Mouse (Mus musculus): Measurements from ENCODE around the gene Rarb. TPM values are rescaled to one million over a fixed set of nuclear protein-coding genes. Genes with fewer than 3 reads are reported as not detected.

The Rarb gene
- polyA plus RNA-seq, 1 experiment from 2014 or later, result 4.4 TPM

DNA sequence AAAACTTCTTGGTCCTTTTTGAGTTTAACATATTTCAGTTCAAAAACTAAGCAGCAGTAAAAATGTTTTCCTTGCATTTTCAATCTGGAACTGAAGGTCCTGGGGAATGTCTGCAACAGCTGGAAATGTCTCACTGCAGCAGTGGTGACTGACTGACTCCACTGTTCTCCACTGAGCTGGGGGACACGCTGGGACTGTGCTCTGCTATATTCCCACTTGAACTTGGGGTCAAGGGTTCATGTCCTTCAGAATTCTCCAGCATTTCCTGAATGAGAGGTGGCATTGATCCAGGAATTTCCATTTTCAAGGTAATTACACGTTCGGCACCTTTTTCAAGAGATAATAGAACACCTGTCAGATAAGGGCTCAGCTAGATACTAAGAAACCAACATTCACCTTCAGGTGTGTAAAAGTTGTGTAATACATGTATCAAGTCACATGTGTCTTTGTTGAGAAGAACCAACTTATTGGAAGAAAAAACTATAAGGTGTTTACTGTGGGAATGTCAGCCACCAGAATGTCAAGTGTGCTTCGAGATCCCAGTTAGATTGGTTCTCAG, 386.9 kb downstream of the Rarb start:
- Histone ChIP-seq H3K4me1 (ENCODE audit: insufficient read depth, low read depth, low read length) (no peaks in the 10 kb centered on the region), H3K36me3 (ENCODE audit: insufficient read depth, low read length) (peaks cover 10% of the 10 kb centered on the region; the same call in 1 of the 2 replicates), H3K9ac (replicated peaks; ENCODE audit: low read depth) (no peak overlapping the region), H3K4me3 (ENCODE audit: low read depth, low read length) (no peak overlapping the region), H3K27ac (ENCODE audit: low read length) (no peak overlapping the region), H3K27me3 (replicated peaks; ENCODE audit: insufficient read depth, low read length) (no peaks in the 10 kb centered on the region), H3K4me2 (replicated peaks; ENCODE audit: low read depth, low read length) (no peak overlapping the region), H3K9me3 (ENCODE audit: low read length) (no peaks in the 10 kb centered on the region)
- 42% methylated on average over 4 of the region's 4 CpGs for WGBS
- TF ChIP-seq CTCF (IDR thresholded peaks at IDR 0.05) (no peak), EP300 (IDR thresholded peaks at IDR 0.05) (no peak)
- ATAC-seq (no peak; the same call in 1 of the 2 replicates), DNase-seq (ENCODE audit: low spot score) (peak; percentile 12)

DNA sequence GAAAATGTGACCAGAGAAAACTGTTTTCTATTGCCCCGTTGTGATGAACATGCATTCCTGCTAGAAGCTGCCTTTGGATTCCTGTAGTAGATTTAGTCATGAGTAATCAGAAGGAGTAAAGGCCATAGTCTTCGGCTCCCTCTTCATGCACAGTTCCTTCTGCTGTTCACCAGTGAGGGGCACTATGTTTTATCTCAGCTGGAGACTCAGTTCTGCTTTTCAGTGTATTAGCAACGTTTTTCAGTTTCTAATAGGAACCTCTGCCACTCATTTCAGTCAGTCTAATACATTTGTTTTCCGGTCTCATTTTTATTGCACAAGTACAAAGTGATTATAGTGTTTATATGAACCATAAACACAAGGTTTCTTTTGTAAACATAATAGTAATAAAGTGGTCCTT, 391.4 kb downstream of the Rarb start:
- WGBS, result 56% methylated on average over 4 of the region's 4 CpGs
- no peak for TF ChIP-seq EP300 (IDR thresholded peaks at IDR 0.05)
- TF ChIP-seq CTCF (IDR thresholded peaks at IDR 0.05), result peak; percentile 21; the same call in 1 of the 2 replicates
- no peaks in the 10 kb centered on the region for H3K9me3 ChIP-seq (ENCODE audit: low read length)
- H3K27ac ChIP-seq (ENCODE audit: low read length), result no peak overlapping the region
- H3K4me1 ChIP-seq (ENCODE audit: insufficient read depth, low read depth, low read length), result no peaks in the 10 kb centered on the region
- ATAC-seq (no peak), DNase-seq (ENCODE audit: low spot score) (peak; percentile 15)
- H3K4me2 ChIP-seq (replicated peaks; ENCODE audit: low read depth, low read length), result no peak overlapping the region
- H3K4me3 ChIP-seq (ENCODE audit: low read depth, low read length), result no peak overlapping the region
- H3K9ac ChIP-seq (replicated peaks; ENCODE audit: low read depth), result no peak overlapping the region
- H3K36me3 ChIP-seq (ENCODE audit: insufficient read depth, low read length), result peaks cover 15% of the 10 kb centered on the region; the same call in 1 of the 2 replicates
- H3K27me3 ChIP-seq (replicated peaks; ENCODE audit: insufficient read depth, low read length), result no peaks in the 10 kb centered on the region

DNA sequence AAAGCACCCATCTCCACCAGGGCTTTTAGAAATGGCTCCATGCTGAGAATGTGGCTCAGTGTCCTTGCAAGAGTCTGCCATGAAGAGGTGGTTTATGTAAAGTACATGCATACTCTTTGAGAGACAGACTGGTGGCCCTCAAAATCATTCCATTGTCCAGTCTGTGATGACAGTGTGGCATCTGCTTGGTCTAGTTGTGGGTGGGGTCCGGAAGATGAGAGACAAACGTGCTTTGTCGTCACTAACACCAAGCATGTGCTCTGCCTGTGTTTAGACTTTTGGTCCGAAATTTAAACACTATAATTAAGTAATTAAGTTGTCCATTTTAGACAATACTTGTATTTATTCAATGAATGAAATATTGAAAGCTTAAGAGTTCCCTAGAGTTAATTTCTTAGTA, 404.8 kb downstream of the Rarb start:
- H3K36me3 ChIP-seq (ENCODE audit: insufficient read depth, low read length), result peaks cover 18% of the 10 kb centered on the region
- DNase-seq (ENCODE audit: low spot score) (no peak), ATAC-seq (no peak)
- H3K9me3 ChIP-seq (ENCODE audit: low read length), result no peaks in the 10 kb centered on the region
- no peak overlapping the region for H3K4me3 ChIP-seq (ENCODE audit: low read depth, low read length)
- no peaks in the 10 kb centered on the region for H3K27me3 ChIP-seq (replicated peaks; ENCODE audit: insufficient read depth, low read length)
- H3K4me1 ChIP-seq (ENCODE audit: insufficient read depth, low read depth, low read length), result no peaks in the 10 kb centered on the region
- TF ChIP-seq EP300 (IDR thresholded peaks at IDR 0.05) (no peak), CTCF (IDR thresholded peaks at IDR 0.05) (no peak)
- no peak overlapping the region for H3K27ac ChIP-seq (ENCODE audit: low read length)
- H3K4me2 ChIP-seq (replicated peaks; ENCODE audit: low read depth, low read length), result no peak overlapping the region
- WGBS, result 81% methylated on average over 4 of the region's 4 CpGs
- H3K9ac ChIP-seq (replicated peaks; ENCODE audit: low read depth), result no peak overlapping the region

DNA sequence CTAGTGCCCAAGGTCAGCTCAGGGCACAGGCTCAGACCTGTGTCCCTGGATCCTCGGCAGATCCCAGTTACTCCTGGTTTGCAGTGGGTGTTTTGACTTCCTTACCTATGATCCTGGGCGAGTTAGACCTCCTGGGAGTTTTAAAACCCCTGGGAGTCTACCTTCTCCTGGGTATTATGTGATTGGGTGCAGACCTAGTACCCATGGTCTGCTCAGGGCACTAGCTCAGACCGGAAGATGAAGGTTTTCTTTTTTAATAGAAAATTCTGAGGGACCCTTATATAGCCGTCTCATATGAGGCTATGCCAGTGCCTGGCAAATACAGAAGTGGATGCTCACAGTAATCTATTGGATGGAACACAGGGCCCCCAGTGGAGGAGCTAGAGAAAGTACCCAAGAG, 413.8 kb downstream of the Rarb start:
- Histone ChIP-seq H3K9me3 (ENCODE audit: low read length) (no peaks in the 10 kb centered on the region), H3K27ac (ENCODE audit: low read length) (no peak overlapping the region), H3K36me3 (ENCODE audit: insufficient read depth, low read length) (peaks cover 12% of the 10 kb centered on the region; the same call in 1 of the 2 replicates), H3K4me3 (ENCODE audit: low read depth, low read length) (no peak overlapping the region), H3K27me3 (replicated peaks; ENCODE audit: insufficient read depth, low read length) (no peaks in the 10 kb centered on the region), H3K9ac (replicated peaks; ENCODE audit: low read depth) (no peak overlapping the region), H3K4me2 (replicated peaks; ENCODE audit: low read depth, low read length) (no peak overlapping the region), H3K4me1 (ENCODE audit: insufficient read depth, low read depth, low read length) (no peaks in the 10 kb centered on the region)
- TF ChIP-seq CTCF (IDR thresholded peaks at IDR 0.05) (no peak), EP300 (IDR thresholded peaks at IDR 0.05) (no peak)
- WGBS, result 92% methylated on average over 4 of the region's 4 CpGs
- no peak for DNase-seq (ENCODE audit: low spot score)
- no peak for ATAC-seq

DNA sequence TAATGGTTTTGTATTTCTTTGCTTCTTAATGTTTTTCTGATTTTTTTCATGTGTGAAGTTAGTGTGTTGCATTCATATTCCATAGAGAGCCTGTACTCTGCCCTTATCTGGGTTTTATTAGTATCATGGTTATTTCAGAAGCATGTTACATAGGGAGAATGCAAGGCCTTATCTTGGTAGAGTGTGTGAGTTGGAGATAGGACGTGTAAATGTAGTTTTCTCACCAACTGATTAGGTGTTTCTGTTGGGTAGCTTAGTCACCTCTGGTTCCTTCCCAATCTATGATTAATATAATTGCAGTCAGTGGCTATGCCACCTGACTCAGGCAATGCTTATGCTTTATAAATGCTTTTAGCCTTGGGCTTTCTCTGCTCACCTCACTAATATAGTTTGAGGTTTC, 434.2 kb downstream of the Rarb start:
- no peak overlapping the region for H3K4me2 ChIP-seq (replicated peaks; ENCODE audit: low read depth, low read length)
- H3K4me3 ChIP-seq (ENCODE audit: low read depth, low read length), result no peak overlapping the region
- H3K9me3 ChIP-seq (ENCODE audit: low read length), result no peaks in the 10 kb centered on the region
- WGBS, result 62% methylated on average over 1 of the region's 1 CpGs
- ATAC-seq, result no peak
- no peaks in the 10 kb centered on the region for H3K27me3 ChIP-seq (replicated peaks; ENCODE audit: insufficient read depth, low read length)
- no peak overlapping the region for H3K9ac ChIP-seq (replicated peaks; ENCODE audit: low read depth)
- H3K4me1 ChIP-seq (ENCODE audit: insufficient read depth, low read depth, low read length), result no peaks in the 10 kb centered on the region
- H3K27ac ChIP-seq (ENCODE audit: low read length), result no peak overlapping the region
- no peak for DNase-seq (ENCODE audit: low spot score)
- TF ChIP-seq CTCF (IDR thresholded peaks at IDR 0.05) (no peak), EP300 (IDR thresholded peaks at IDR 0.05) (no peak)
- H3K36me3 ChIP-seq (ENCODE audit: insufficient read depth, low read length), result peaks cover 5% of the 10 kb centered on the region; the same call in 1 of the 2 replicates
